Mouse (Mus musculus): ENCODE measurements around the gene Olfr70. TPM values are rescaled to one million over a fixed set of nuclear protein-coding genes. Genes with fewer than 3 reads are reported as not detected.

Gene Olfr70
- polyA plus RNA-seq, 1 experiment from 2014 or later: not detected

DNA sequence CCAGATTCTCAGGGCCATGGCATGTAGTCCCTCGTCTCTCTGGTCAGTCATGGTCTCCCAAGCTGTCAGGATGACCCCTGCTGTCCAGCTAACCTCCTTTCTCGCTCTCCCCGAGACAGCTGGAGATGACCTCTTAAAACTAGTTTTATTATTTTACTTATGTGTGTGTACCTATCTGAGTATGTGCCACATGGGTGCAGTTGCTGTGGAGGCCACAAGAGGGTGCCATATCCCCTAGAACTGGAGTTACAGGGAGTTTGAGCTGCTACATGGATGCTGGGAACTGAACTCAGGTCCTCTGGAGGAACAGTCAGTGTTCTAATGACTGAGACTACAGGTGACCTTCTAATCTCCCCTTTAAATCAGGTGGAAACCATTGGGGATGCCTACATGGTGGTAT lies 50.8 kb downstream of the Olfr70 start:
- Histone ChIP-seq H3K27ac (no peak overlapping the region), H3K4me2 (replicated peaks) (no peak overlapping the region), H3K4me3 (no peak overlapping the region), H3K4me1 (peaks cover 5% of the 10 kb centered on the region; the same call in 1 of the 2 replicates), H3K9me3 (peaks cover 7% of the 10 kb centered on the region), H3K9ac (no peak overlapping the region), H3K36me3 (peaks cover 27% of the 10 kb centered on the region), H3K27me3 (no peaks in the 10 kb centered on the region)
- no peak for ATAC-seq (ENCODE audit: insufficient number of reproducible peaks, insufficient read depth, low FRiP score, low TSS enrichment)
- WGBS: 87% methylated on average over 3 of the region's 3 CpGs

Other genes starting within 250 kb of the Olfr70 start
- 3.5 and 3.7 TPM in 2 replicates for gene Cd72, start 246.2 kb downstream of the Olfr70 start, polyA plus RNA-seq (2016; fragmentation: Nextera tagmentation; extraction: Ambion mirVana)
- gene Sit1, start 217.1 kb downstream of the Olfr70 start, polyA plus RNA-seq (2016; fragmentation: Nextera tagmentation; extraction: Ambion mirVana): not detected in 2 replicates
- gene Ccdc107, start 207.9 kb downstream of the Olfr70 start, polyA plus RNA-seq (2016; fragmentation: Nextera tagmentation; extraction: Ambion mirVana): 57.4 and 62.3 TPM in 2 replicates
- 43.6 and 44.1 TPM in 2 replicates for gene Arhgef39, start 201.1 kb downstream of the Olfr70 start, polyA plus RNA-seq (2016; fragmentation: Nextera tagmentation; extraction: Ambion mirVana)
- gene Car9, start 193.8 kb downstream of the Olfr70 start, polyA plus RNA-seq (2016; fragmentation: Nextera tagmentation; extraction: Ambion mirVana): 1.3 and 1.6 TPM in 2 replicates
- 151 and 177 TPM in 2 replicates for gene Tpm2, start 177.0 kb downstream of the Olfr70 start, polyA plus RNA-seq (2016; fragmentation: Nextera tagmentation; extraction: Ambion mirVana)
- 43.5 and 49.9 TPM in 2 replicates for gene Creb3, start 138.5 kb downstream of the Olfr70 start, polyA plus RNA-seq (2016; fragmentation: Nextera tagmentation; extraction: Ambion mirVana)
- gene Tln1, start 138.1 kb downstream of the Olfr70 start, polyA plus RNA-seq (2016; fragmentation: Nextera tagmentation; extraction: Ambion mirVana): 71.0 and 73.9 TPM in 2 replicates
- 33.8 and 37.7 TPM in 2 replicates for gene Rgp1, start 122.1 kb downstream of the Olfr70 start, polyA plus RNA-seq (2016; fragmentation: Nextera tagmentation; extraction: Ambion mirVana)
- 32.0 and 34.0 TPM in 2 replicates for gene Gba2, start 121.9 kb downstream of the Olfr70 start, polyA plus RNA-seq (2016; fragmentation: Nextera tagmentation; extraction: Ambion mirVana)
- 1.5 and 2.1 TPM in 2 replicates for gene Msmp, start 116.3 kb downstream of the Olfr70 start, polyA plus RNA-seq (2016; fragmentation: Nextera tagmentation; extraction: Ambion mirVana)
- gene Npr2, start 68.9 kb downstream of the Olfr70 start, polyA plus RNA-seq (2016; fragmentation: Nextera tagmentation; extraction: Ambion mirVana): 25.1 and 29.7 TPM in 2 replicates
- 1.8 and 1.9 TPM in 2 replicates for gene Spag8, start 47.2 kb downstream of the Olfr70 start, polyA plus RNA-seq (2016; fragmentation: Nextera tagmentation; extraction: Ambion mirVana)
- gene Hint2, start 44.3 kb downstream of the Olfr70 start, polyA plus RNA-seq (2016; fragmentation: Nextera tagmentation; extraction: Ambion mirVana): 79.3 and 85.8 TPM in 2 replicates
- 7.7 and 8.4 TPM in 2 replicates for gene Tmem8b, start 31.8 kb downstream of the Olfr70 start, polyA plus RNA-seq (2016; fragmentation: Nextera tagmentation; extraction: Ambion mirVana)
- 2.4 and 2.6 TPM in 2 replicates for gene Fam221b, start 31.7 kb downstream of the Olfr70 start, polyA plus RNA-seq (2016; fragmentation: Nextera tagmentation; extraction: Ambion mirVana)
- 0.06 TPM in 1 of 2 replicates, not detected in the other for gene Olfr71, start 9.4 kb upstream of the Olfr70 start, polyA plus RNA-seq (2016; fragmentation: Nextera tagmentation; extraction: Ambion mirVana)
- 0.15 and 0.43 TPM in 2 replicates for gene Hrct1, start 26.4 kb upstream of the Olfr70 start, polyA plus RNA-seq (2016; fragmentation: Nextera tagmentation; extraction: Ambion mirVana)
- gene Spaar, start 29.2 kb upstream of the Olfr70 start, polyA plus RNA-seq (2016; fragmentation: Nextera tagmentation; extraction: Ambion mirVana): not detected in 2 replicates
- not detected in 2 replicates for gene Olfr159, start 70.2 kb upstream of the Olfr70 start, polyA plus RNA-seq (2016; fragmentation: Nextera tagmentation; extraction: Ambion mirVana)
- gene Olfr156, start 123.1 kb upstream of the Olfr70 start, polyA plus RNA-seq (2016; fragmentation: Nextera tagmentation; extraction: Ambion mirVana): 0.09 and 0.31 TPM in 2 replicates
- 0.08 TPM in 1 of 2 replicates, not detected in the other for gene Olfr157, start 139.4 kb upstream of the Olfr70 start, polyA plus RNA-seq (2016; fragmentation: Nextera tagmentation; extraction: Ambion mirVana)
- 0.18 TPM in 1 of 2 replicates, not detected in the other for gene Olfr155, start 150.8 kb upstream of the Olfr70 start, polyA plus RNA-seq (2016; fragmentation: Nextera tagmentation; extraction: Ambion mirVana)
- gene Reck, start 174.7 kb upstream of the Olfr70 start, polyA plus RNA-seq (2016; fragmentation: Nextera tagmentation; extraction: Ambion mirVana): 30.4 and 33.9 TPM in 2 replicates